ENCODE assay signal across 9 mouse cellular contexts in the genomic region with DNA sequence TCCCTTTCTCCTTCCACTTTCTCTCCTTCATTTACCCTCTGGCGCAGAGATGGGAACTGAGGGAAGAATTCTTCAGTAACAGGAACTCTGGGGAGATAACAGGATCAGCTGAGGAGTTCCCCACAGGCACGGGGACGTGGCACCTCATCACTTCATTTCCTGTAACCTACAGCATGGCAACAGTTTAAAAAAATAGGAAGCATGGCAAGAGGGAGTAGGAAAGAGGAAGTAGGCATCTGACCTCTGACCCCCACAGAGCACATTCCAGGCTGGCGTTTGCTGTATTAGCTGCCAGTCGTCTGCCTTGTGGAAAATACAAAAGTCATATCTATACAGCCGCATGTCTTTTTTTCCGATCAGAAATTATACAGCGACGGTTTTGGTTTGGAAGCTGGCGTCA.
A peak's percentile ranks its signal among the peaks of the same experiment; 100 is the strongest.
DNase-seq lines count a peak whose midpoint lies in the region; ATAC-seq lines count a peak whose summit lies in the region.
"Had no signal": no experiment of that assay in that cellular context is flagged by ENCODE, and none has a peak within 500 bp of the region (broad histone marks: within the 10 kb centered on the region; RNA-seq: fewer than 3 reads in every experiment).

No protein-coding gene starts in this region.

- ATAC-seq in megakaryocyte-erythroid progenitor cell, adult 5-6 weeks (replicated peaks; ENCODE audit: low FRiP score, low TSS enrichment, poor library complexity, severe bottlenecking) = 0 out of 2 replicates have a peak, but pooled peaks have one; percentile 27
- ATAC-seq: midbrain, embryonic 15.5 days had no signal

- DNase-seq in kidney, postnatal 25 days = peak; percentile 51 to 62
- DNase-seq in kidney, adult 9 months = no peak
- DNase-seq in embryo, embryonic 10 days (ENCODE audit: low spot score) = peak; percentile 49
- DNase-seq in liver = peak; percentile 19
- DNase-seq in right cerebral cortex, adult 2 months (ENCODE audit: low spot score in 2 of 2) = no peak
- no peak for DNase-seq in adrenal gland, postnatal 4 days (ENCODE audit: low spot score in 2 of 2)
- DNase-seq: cerebellum, postnatal 10 days had no signal

Comparison
In these comparisons a context has a peak if more than half of its experiments do, and no peak if none do; other contexts are left out.
1. DNase-seq: peak in kidney, postnatal 25 days (2 of 2), embryo, embryonic 10 days (single experiment) and liver (single experiment); none in kidney, adult 9 months (single experiment), right cerebral cortex, adult 2 months (0 of 2) and adrenal gland, postnatal 4 days (0 of 2).